27 mouse cellular contexts compared by ENCODE assay signal in genomic region chr9:86058116-86058515, GRCm38 (mm10).
DNase-seq lines count a peak whose midpoint lies in the region; TF ChIP-seq lines count a peak whose summit lies in the region.
"Had no signal": no experiment of that assay in that cellular context is flagged by ENCODE, and none has a peak within 500 bp of the region (broad histone marks: within the 10 kb centered on the region; RNA-seq: fewer than 3 reads in every experiment).

No protein-coding gene starts in this region.

- H3K27ac ChIP-seq in kidney, adult 2 months (ENCODE audit: insufficient read depth, low read depth, low read length) = no peak overlapping the region
- H3K27ac ChIP-seq: embryonic facial prominence, embryonic 12.5 days; gastrocnemius, adult 2 months; hindbrain, embryonic 12.5 days; kidney, embryonic 15.5 days; left cerebral cortex, adult 2 months; limb, embryonic 13.5 days; lung, embryonic 15.5 days; midbrain, embryonic 10.5 days; midbrain, embryonic 15.5 days; neural tube, embryonic 13.5 days; stomach, embryonic 15.5 days had no signal

- peak; percentile 20 to 54 for DNase-seq in cerebellum, postnatal 14 days
- no peak for DNase-seq in cerebellum, adult 8-10 months
- peak; percentile 5 for DNase-seq in kidney, adult 2 months
- DNase-seq in kidney, adult 9 months = no peak
- peak; percentile 52 for DNase-seq in brain, embryonic 14.5 days (ENCODE audit: low read depth)
- DNase-seq in spleen, postnatal 10 days (ENCODE audit: low spot score in 2 of 2) = no peak
- DNase-seq: cerebellum, adult 18-20 months; cerebellum, postnatal 36 days; gastrocnemius, adult 2 months; gastrocnemius, postnatal 36 days; heart, adult 18-20 months; heart, postnatal 36 days; kidney, postnatal 25 days had no signal

- no peak for TF ChIP-seq POLR2A in kidney, adult 2 months (IDR thresholded peaks at IDR 0.05; ENCODE audit: low read depth, low read length)
- TF ChIP-seq POLR2A in brain, embryonic 14.5 days (IDR thresholded peaks at IDR 0.05; ENCODE audit: borderline replicate concordance, extremely low read depth, insufficient read depth, insufficient read length, poor library complexity, severe bottlenecking) = no peak
- no peak for TF ChIP-seq POLR2A in myocyte (IDR thresholded peaks at IDR 0.05; ENCODE audit: insufficient read length, low read depth)

- no peaks in the 10 kb centered on the region for H3K27me3 ChIP-seq in kidney, adult 2 months (replicated peaks; ENCODE audit: control insufficient read depth, insufficient read depth, low read length)
- H3K27me3 ChIP-seq in myocyte (ENCODE audit: control insufficient read depth, insufficient read depth, insufficient read length) = no peaks in the 10 kb centered on the region
- H3K27me3 ChIP-seq: CH12.LX; embryonic facial prominence, embryonic 12.5 days; hindbrain, embryonic 12.5 days; kidney, embryonic 15.5 days; limb, embryonic 13.5 days; lung, embryonic 15.5 days; midbrain, embryonic 15.5 days; neural tube, embryonic 13.5 days; stomach, embryonic 15.5 days had no signal

- H3ac ChIP-seq in myocyte (ENCODE audit: control insufficient read depth, insufficient read length) = no peak overlapping the region

- TF ChIP-seq CTCF in kidney, adult 2 months (conservative IDR thresholded peaks at IDR 0.05; ENCODE audit: insufficient read depth, insufficient read length, low read depth, low read length) = no peak
- TF ChIP-seq CTCF in brain, embryonic 14.5 days (IDR thresholded peaks at IDR 0.05; ENCODE audit: borderline replicate concordance, extremely low read depth, insufficient read depth, insufficient read length) = no peak

- H3K36me3 ChIP-seq in kidney, adult 2 months (ENCODE audit: control insufficient read depth, insufficient read depth, low read length) = no peaks in the 10 kb centered on the region
- H3K36me3 ChIP-seq in myocyte (ENCODE audit: control insufficient read depth, insufficient read depth) = no peaks in the 10 kb centered on the region
- H3K36me3 ChIP-seq: embryonic facial prominence, embryonic 12.5 days; hindbrain, embryonic 12.5 days; kidney, embryonic 15.5 days; limb, embryonic 13.5 days; lung, embryonic 15.5 days; midbrain, embryonic 10.5 days; midbrain, embryonic 15.5 days; neural tube, embryonic 13.5 days; stomach, embryonic 15.5 days had no signal

- no peaks in the 10 kb centered on the region for H3K79me2 ChIP-seq in myocyte (ENCODE audit: control insufficient read depth, insufficient read depth)

- H3K4me3 ChIP-seq in kidney, adult 2 months (ENCODE audit: insufficient read depth, low read depth, low read length) = no peak overlapping the region
- no peak overlapping the region for H3K4me3 ChIP-seq in myocyte
- H3K4me3 ChIP-seq: embryonic facial prominence, embryonic 12.5 days; gastrocnemius, adult 2 months; hindbrain, embryonic 12.5 days; kidney, embryonic 15.5 days; left cerebral cortex, adult 2 months; limb, embryonic 13.5 days; lung, embryonic 15.5 days; midbrain, embryonic 10.5 days; midbrain, embryonic 15.5 days; neural tube, embryonic 13.5 days; stomach, embryonic 15.5 days had no signal

- no peaks in the 10 kb centered on the region for H3K4me1 ChIP-seq in kidney, adult 2 months (ENCODE audit: control insufficient read depth, insufficient read depth, low read length)
- H3K4me1 ChIP-seq: embryonic facial prominence, embryonic 12.5 days; limb, embryonic 13.5 days; midbrain, embryonic 10.5 days; stomach, embryonic 15.5 days had no signal

- peak overlapping the region; percentile 20 for H3K4me2 ChIP-seq in myocyte (ENCODE audit: low read depth)
- H3K4me2 ChIP-seq: embryonic facial prominence, embryonic 12.5 days; heart, embryonic 11.5 days; hindbrain, embryonic 12.5 days; kidney, embryonic 15.5 days; limb, embryonic 13.5 days; liver, embryonic 11.5 days; lung, embryonic 15.5 days; midbrain, embryonic 15.5 days; neural tube, embryonic 13.5 days; stomach, embryonic 15.5 days had no signal

- 81% methylated on average over 4 of the region's 4 CpGs for WGBS in kidney, adult 2 months

TF ChIP-seq in myocyte, 11 proteins besides CTCF, POLR2A, EP300 and RAD21:
- TF ChIP-seq CEBPB (IDR thresholded peaks at IDR 0.05; ENCODE audit: insufficient read depth, poor library complexity, severe bottlenecking) (peak; percentile 25; the same call in 1 of the 2 replicates), REST (IDR thresholded peaks at IDR 0.05; ENCODE audit: insufficient read depth, insufficient read length) (no peak)

Comparison
In these comparisons a context has a peak if more than half of its experiments do, and no peak if none do; other contexts are left out.
1. DNase-seq: peak in cerebellum, postnatal 14 days (2 of 2), kidney, adult 2 months (single experiment) and brain, embryonic 14.5 days (single experiment); none in cerebellum, adult 8-10 months (single experiment), kidney, adult 9 months (single experiment) and spleen, postnatal 10 days (0 of 2).